Mouse (Mus musculus) stomach, embryonic 14.5 days (tissue): ENCODE measurements at regions not wholly inside any gene's neighbourhood (a gene's known extent, or its start where the extent isn't known, plus 50 kb on each side); places are given as distances from the start of the nearest gene placed in this dataset.

ENCODE experiments used
- ATAC-seq: fragments of 200-750 bp; cut with Nextera tagmentation; 2 replicates; pipeline ENCODE4 v1.8.0; 2017; ENCODE audit warnings: low read depth, moderate TSS enrichment; ENCODE audit not compliant: insufficient number of reproducible peaks, insufficient read depth, low FRiP score
- H3K27ac ChIP-seq: fragments of 300-500 bp; sonication (generic); 2 replicates; pipeline ENCODE4 v1.5.1; 2014; ENCODE audit warnings: mild to moderate bottlenecking, low read length, moderate library complexity, mixed read lengths
- H3K27me3 ChIP-seq: fragments of 300-500 bp; sonication (generic); 2 replicates; pipeline ENCODE4 v1.6.1; 2014; ENCODE audit warnings: low read length, control low read depth, mixed read lengths; ENCODE audit not compliant: control insufficient read depth, insufficient read depth
- H3K36me3 ChIP-seq: fragments of 300-500 bp; sonication (generic); 2 replicates; pipeline ENCODE4 v1.6.1; 2014; ENCODE audit warnings: mild to moderate bottlenecking, control low read depth, low read length, moderate library complexity, mixed read lengths; ENCODE audit not compliant: control insufficient read depth, insufficient read depth
- H3K4me1 ChIP-seq: fragments of 300-500 bp; sonication (generic); 2 replicates; pipeline ENCODE4 v1.6.1; 2014; ENCODE audit warnings: low read length, control low read depth, mixed read lengths; ENCODE audit not compliant: control insufficient read depth, insufficient read depth
- H3K4me2 ChIP-seq: fragments of 300-500 bp; sonication (generic); replicated peaks from 2 replicates; pipeline ENCODE4 v1.6.1; 2014; ENCODE audit warnings: low read depth, low read length, control low read depth
- H3K4me3 ChIP-seq: fragments of 300-500 bp; sonication (generic); 2 replicates; pipeline ENCODE4 v1.5.1; 2014; ENCODE audit warnings: low read depth, low read length, control low read depth
- H3K9ac ChIP-seq: fragments of 300-500 bp; sonication (generic); replicated peaks from 2 replicates; pipeline ENCODE4 v1.6.1; 2014; ENCODE audit warnings: low read depth, mild to moderate bottlenecking, control low read depth, low read length, moderate library complexity, mixed read lengths
- H3K9me3 ChIP-seq: fragments of 300-500 bp; sonication (generic); 2 replicates; pipeline ENCODE4 v1.6.1; 2016; ENCODE audit warnings: low read depth, low read length, control low read depth; ENCODE audit not compliant: control insufficient read depth
- WGBS: fragments of 180-500 bp; shearing (Covaris S2); extraction: QIAGEN DNeasy Blood & Tissue Kit; methylation state at CpG from one replicate; pipeline ENCODE4 v1.1.7; 2014; 5-methylcytosine and 5-hydroxymethylcytosine counted together

GRCm38 (mm10) chr12:97888291-97888800 lies 370.9 kb downstream of the Galc start:
- ATAC-seq: no peak
- Histone ChIP-seq H3K4me1 (no peaks in the 10 kb centered on the region), H3K9ac (no peak overlapping the region), H3K27me3 (no peaks in the 10 kb centered on the region), H3K4me2 (peak overlapping the region; percentile 20; the same call in 1 of the 2 replicates), H3K9me3 (no peaks in the 10 kb centered on the region), H3K4me3 (no peak overlapping the region), H3K27ac (no peak overlapping the region), H3K36me3 (no peaks in the 10 kb centered on the region)
- 10% methylated on average over 6 of the region's 6 CpGs for WGBS

GRCm38 (mm10) chr12:97882439-97882838 lies 376.8 kb downstream of the Galc start:
- H3K36me3 ChIP-seq: no peaks in the 10 kb centered on the region
- H3K27me3 ChIP-seq: no peaks in the 10 kb centered on the region
- no peaks in the 10 kb centered on the region for H3K4me1 ChIP-seq
- no peak overlapping the region for H3K27ac ChIP-seq
- ATAC-seq: no peak
- H3K9ac ChIP-seq: no peak overlapping the region
- H3K4me2 ChIP-seq: no peak overlapping the region
- H3K9me3 ChIP-seq: no peaks in the 10 kb centered on the region
- no peak overlapping the region for H3K4me3 ChIP-seq
- WGBS: 67% methylated on average over 4 of the region's 4 CpGs

- no peak for ATAC-seq
- Histone ChIP-seq H3K4me3 (no peak overlapping the region), H3K9ac (no peak overlapping the region), H3K36me3 (no peaks in the 10 kb centered on the region), H3K27ac (no peak overlapping the region), H3K27me3 (no peaks in the 10 kb centered on the region), H3K4me1 (no peaks in the 10 kb centered on the region), H3K9me3 (no peaks in the 10 kb centered on the region), H3K4me2 (no peak overlapping the region)
- WGBS: 11% methylated on average over 2 of the region's 2 CpGs
These were observed 386.9 kb downstream of the Galc start for GRCm38 (mm10) chr12:97872391-97872790.

- Histone ChIP-seq H3K4me1 (no peaks in the 10 kb centered on the region), H3K36me3 (no peaks in the 10 kb centered on the region), H3K9ac (no peak overlapping the region), H3K27ac (no peak overlapping the region), H3K4me3 (no peak overlapping the region), H3K9me3 (no peaks in the 10 kb centered on the region), H3K4me2 (no peak overlapping the region), H3K27me3 (no peaks in the 10 kb centered on the region)
- WGBS: 91% methylated on average over 3 of the region's 3 CpGs
- no peak for ATAC-seq
These were observed 396.3 kb downstream of the Galc start for GRCm38 (mm10) chr12:97862921-97863320.

GRCm38 (mm10) chr12:97836202-97836908 lies 422.9 kb downstream of the Galc start:
- no peak for ATAC-seq
- Histone ChIP-seq H3K9ac (no peak overlapping the region), H3K4me2 (no peak overlapping the region), H3K36me3 (no peaks in the 10 kb centered on the region), H3K27me3 (no peaks in the 10 kb centered on the region), H3K27ac (no peak overlapping the region), H3K4me3 (no peak overlapping the region), H3K4me1 (no peaks in the 10 kb centered on the region), H3K9me3 (no peaks in the 10 kb centered on the region)
- 62% methylated on average over 8 of the region's 8 CpGs for WGBS

- ATAC-seq: no peak
- H3K9ac ChIP-seq: no peak overlapping the region
- no peaks in the 10 kb centered on the region for H3K27me3 ChIP-seq
- WGBS: 53% methylated on average over 16 of the region's 16 CpGs
- H3K4me1 ChIP-seq: no peaks in the 10 kb centered on the region
- H3K27ac ChIP-seq: no peak overlapping the region
- no peak overlapping the region for H3K4me2 ChIP-seq
- H3K36me3 ChIP-seq: no peaks in the 10 kb centered on the region
- H3K9me3 ChIP-seq: no peaks in the 10 kb centered on the region
- H3K4me3 ChIP-seq: no peak overlapping the region
These were observed 465.7 kb downstream of the Galc start for GRCm38 (mm10) chr12:97793364-97794120.

- H3K9me3 ChIP-seq: no peaks in the 10 kb centered on the region
- no peak overlapping the region for H3K4me2 ChIP-seq
- 89% methylated on average over 3 of the region's 3 CpGs for WGBS
- no peak overlapping the region for H3K4me3 ChIP-seq
- no peak overlapping the region for H3K9ac ChIP-seq
- H3K4me1 ChIP-seq: no peaks in the 10 kb centered on the region
- H3K27ac ChIP-seq: no peak overlapping the region
- no peaks in the 10 kb centered on the region for H3K27me3 ChIP-seq
- no peaks in the 10 kb centered on the region for H3K36me3 ChIP-seq
- ATAC-seq: no peak
These were observed 475.8 kb downstream of the Galc start for GRCm38 (mm10) chr12:97783476-97783875.

GRCm38 (mm10) chr12:97759116-97759515 lies 500.1 kb downstream of the Galc start:
- Histone ChIP-seq H3K36me3 (no peaks in the 10 kb centered on the region), H3K27ac (no peak overlapping the region), H3K9ac (no peak overlapping the region), H3K9me3 (no peaks in the 10 kb centered on the region), H3K27me3 (no peaks in the 10 kb centered on the region), H3K4me2 (no peak overlapping the region), H3K4me1 (no peaks in the 10 kb centered on the region), H3K4me3 (no peak overlapping the region)
- no peak for ATAC-seq
- 81% methylated on average over 3 of the region's 3 CpGs for WGBS
